Mouse (Mus musculus) lung, adult 2 months (tissue): ENCODE measurements around the gene Nme7.

ENCODE experiments used
- CTCF ChIP-seq: fragments of 200-500 bp; IDR thresholded peaks from 2 replicates; pipeline ENCODE4 v1.5.1; 2011; ENCODE audit warnings: mild to moderate bottlenecking, low read length, control low read depth; ENCODE audit not compliant: insufficient read depth
- POLR2A ChIP-seq: fragments of 200-500 bp; IDR thresholded peaks from 2 replicates; pipeline ENCODE4 v1.6.1; 2011; ENCODE audit warnings: low read depth, mild to moderate bottlenecking, control low read depth, low read length, borderline replicate concordance; ENCODE audit errors: extremely low read depth

GRCm38 (mm10) chr1:164471632-164472031, 167.7 kb downstream of the Nme7 start:
- TF ChIP-seq CTCF: no peak
- no peak for TF ChIP-seq POLR2A
